Mouse (Mus musculus) urinary bladder, postnatal 14 days (tissue): ENCODE results near the gene Slc4a4.
"Not testable (repeated sequence)": the region's sequence is repeated elsewhere in the genome, so short reads cannot be mapped to it uniquely, and the experiment has no call there.

ENCODE experiments used
- DNase-seq: peaks from one replicate; pipeline ENCODE4 v3.0.0; 2021; ENCODE audit warnings: low spot score

Slc4a4 gene

DNA sequence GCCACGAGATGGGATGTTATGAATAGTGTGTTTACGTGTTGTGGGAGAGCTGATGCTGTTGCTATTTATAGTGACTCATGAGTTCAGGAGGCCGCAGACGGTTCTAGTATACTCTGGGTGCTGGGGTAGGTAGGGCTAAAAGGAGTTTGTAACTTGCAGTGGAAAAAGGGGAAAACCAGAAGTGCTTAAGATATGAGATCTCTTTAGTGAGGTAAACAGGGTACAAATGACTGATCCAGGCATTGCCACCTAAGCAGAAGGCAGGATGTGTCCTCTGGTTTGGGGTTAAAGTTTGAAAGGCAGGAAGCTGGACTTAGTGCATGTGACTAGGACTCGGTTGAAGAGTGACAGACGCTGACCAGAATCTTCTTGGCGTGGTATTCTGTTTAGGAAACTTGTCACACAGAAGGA, 74.7 kb downstream of the Slc4a4 start:
- no peak for DNase-seq

DNA sequence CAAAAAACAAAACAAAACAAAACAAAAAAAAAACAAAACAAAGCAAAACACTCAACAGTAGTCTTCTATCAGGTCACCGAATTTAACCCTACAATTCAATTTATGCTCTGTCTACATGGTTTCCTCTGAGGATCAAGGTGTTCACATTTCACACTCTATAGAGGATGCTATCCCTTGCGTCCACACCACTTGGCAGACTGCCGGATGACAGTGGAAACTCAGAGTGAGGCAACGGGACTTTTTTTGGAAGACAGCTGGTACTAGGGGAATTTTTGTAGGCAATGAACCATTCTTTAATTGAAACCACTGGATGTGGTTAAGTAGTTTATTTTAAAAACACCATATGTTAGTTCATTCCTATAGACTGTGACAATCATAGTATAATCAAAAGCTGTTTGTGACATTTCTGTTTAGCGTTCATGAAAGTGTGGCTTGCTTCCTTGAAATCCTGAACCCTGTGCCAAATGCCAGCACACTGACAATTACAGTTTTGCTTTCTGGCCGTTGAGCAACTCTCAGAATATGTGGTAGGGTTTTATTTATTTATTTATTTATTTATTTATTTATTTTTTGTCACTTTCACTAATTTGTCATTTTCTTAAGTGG, 78.2 kb downstream of the Slc4a4 start:
- no peak for DNase-seq

DNA sequence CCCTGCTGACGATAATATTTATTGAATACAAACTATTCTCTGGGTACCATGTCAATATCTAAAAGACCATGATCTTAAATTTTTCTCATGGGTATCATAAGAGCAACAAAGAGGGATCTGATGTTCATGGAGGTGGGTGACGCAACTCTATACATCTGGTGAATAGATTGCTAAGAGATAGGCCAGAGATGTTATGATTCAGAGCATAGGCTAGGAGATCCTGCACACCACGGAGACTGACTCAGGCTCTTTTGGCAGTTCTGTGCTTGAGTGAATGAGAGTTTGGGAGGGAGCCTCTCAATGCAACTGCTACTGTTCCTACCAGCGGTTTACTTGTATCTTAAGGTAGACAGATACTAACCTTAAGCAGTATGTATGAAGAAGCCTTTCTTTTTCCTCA, 79.9 kb downstream of the Slc4a4 start:
- DNase-seq: no peak

DNA sequence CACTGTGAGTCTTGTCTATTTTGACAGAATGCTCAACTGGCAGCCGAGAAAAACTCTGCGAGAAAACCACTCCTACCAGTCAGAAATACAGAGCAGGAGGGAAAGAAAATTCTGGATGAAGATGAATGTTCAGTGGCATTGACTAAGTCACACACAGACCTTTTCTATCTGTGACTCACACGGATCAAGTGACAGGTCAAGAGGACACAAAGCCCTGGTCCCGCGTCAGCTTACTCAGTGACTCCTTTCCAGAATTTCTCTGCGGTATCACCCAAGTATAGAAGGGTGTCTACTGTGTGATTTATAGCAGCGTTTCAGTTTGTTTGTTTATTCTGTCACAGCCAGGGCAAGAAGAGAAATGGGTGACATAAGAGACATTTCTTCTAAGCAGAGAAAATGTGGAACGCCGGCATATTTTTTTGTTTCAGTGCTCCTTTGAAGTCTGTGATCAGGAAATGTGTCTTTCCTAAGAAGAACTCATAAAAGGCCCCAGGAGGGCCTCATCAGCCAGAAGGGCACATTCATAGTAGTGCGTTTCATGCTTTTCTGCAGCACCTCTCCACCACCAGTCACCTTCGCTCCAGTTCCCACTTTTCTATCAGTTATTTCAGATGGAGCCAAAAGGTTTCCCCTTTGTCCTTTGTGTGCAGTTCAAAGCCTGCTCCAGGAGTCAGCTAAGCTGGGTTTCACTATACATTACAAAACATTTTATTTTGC, 82.5 kb downstream of the Slc4a4 start:
- no peak for DNase-seq

DNA sequence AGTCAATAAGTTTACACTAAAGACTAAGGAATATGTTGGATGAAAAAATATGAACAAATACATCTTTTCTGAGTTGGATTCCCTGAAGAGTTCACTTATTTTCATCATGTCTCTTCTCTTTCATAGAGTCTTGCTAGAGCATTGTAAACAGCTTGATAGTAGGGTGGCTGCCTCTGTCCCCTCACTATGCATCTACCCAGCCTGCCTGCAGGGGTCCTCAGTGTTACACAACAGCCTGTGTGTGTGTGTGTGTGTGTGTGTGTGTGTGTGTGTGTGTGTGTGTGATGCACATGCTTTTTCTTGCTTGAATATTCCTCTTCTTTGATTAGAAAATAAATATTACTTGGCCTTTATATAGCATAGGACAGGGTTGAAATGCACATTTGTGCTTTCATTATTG, 84.9 kb downstream of the Slc4a4 start:
- no peak for DNase-seq

DNA sequence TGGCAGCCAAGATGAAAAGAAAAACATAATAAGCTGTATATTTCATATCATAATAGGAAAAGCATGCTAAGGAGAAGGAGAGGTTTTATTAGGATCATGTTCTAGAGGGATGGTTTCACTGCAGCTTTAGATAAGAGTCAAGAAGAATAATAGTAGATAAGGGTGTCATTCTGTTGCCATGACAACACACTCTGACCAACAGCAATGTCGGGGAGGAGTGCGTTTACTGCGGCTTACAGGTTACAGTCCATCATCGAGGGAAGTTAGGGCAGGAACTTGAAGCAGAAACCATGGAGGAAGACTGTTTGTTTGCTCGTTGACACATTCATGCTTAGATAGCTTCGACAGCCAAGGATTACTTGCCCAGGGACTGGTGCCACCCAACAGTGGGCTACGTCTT, 85.7 kb downstream of the Slc4a4 start:
- DNase-seq: no peak

DNA sequence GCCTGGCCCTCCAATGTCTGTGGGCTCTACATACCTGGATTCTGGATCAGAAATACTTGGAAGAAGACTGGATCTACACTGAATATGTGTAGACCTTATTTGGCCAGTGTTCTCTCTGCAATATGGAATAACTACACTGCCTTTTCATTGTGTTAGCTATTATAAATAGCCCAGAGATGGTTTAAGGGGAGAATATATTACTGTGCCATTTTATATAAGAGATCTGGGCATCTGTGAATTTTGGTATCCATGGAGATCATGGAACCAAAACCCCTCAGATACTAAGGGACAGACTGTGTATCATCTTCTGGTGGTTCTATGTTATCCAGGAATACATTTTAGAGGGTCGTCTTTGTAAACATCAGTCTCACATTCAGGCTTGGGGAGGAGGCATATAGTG, 86.5 kb downstream of the Slc4a4 start:
- DNase-seq: no peak

DNA sequence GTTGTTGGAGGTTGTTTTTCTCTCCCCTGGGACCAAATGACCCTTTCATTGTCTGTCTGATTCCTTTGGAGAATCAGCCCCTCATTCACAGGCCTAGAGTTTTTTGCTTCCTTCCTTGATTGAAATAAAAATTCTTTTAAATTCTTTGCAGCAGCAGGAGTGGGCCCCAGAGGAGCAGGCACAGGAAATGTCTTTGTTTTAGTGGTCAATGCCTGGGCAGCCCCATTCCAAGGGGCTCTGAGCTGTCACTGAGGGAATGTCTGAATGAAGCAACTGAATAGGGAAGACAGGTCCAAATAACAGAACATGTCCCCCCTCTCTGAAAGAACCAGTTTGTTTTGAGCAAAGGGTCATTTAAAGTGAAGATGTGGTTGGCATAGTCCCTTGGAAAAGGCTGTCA, 89.1 kb downstream of the Slc4a4 start:
- DNase-seq: no peak

DNA sequence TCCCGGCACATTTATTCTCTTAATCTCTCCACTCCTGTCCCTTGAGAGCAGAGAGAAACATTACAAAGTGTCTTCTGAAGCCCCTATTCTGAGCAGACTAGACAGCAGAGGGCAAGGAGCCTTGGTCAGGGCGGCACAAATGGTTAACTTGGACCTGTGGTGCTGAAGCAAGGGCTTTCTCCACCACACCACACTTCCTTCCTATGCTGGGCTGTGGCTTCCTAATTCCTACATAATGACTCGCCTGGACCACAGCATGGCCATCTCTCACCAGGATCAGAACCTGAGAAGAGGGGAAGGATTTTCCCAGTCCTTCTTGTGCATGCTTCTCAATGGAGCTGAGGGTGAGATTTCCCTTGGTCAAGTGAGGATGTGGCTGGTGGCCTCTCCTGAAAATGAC, 89.8 kb downstream of the Slc4a4 start:
- DNase-seq: no peak

DNA sequence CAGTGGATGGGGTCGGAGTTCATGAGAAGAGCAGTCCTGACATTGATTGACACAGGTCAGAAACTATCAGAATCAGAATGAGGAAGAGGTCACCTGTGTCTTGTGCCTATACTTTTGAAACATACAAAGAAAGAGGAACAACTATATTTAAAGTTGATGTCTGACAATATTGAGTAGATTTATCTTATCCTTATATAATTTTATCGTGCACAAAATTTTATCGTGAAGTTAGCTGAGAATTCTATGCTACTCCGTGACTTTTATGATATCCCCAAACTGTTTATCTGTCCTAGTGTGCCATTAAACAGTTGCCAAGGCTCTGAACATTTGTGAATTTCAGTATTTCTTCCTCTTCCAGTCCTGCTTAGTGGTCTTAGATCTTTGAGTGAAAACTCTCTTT, 94.1 kb downstream of the Slc4a4 start:
- no peak for DNase-seq

DNA sequence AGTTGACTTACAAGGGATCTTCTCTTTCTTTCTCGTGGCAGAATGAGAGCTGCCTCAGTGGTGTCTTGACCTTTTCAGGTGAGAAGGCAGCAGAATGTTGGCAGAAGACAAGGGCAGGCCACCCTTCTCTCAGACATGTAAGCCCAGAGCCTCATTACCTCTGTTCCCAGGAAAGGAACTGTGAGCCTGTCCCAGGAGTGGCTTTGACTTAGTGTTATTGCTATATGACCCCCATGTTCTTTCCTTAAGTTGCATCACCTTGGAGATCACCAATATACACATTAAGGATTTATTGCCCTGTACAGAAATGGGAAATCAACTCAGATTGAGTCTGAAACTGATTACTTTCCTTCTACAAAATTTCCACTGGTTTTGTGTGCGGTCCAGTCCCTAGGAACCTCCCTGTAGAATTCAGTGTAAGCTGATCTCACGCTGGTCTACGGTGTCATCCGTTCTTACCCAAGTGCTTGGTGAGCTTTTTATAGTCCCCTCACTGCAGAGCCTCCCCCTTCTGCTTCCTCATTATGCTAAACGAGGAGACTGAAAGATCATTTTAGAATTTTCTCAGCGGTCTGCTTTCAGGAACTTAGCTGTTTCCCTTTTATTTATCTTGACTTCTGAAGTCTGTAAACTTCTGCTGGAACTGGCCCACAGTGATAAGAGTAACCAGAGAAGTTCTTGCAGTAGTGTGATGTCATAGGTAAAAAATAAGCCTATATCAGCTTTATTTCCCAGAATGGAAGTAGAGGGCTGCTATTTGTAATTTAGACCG, 94.8 kb downstream of the Slc4a4 start:
- DNase-seq: no peak

DNA sequence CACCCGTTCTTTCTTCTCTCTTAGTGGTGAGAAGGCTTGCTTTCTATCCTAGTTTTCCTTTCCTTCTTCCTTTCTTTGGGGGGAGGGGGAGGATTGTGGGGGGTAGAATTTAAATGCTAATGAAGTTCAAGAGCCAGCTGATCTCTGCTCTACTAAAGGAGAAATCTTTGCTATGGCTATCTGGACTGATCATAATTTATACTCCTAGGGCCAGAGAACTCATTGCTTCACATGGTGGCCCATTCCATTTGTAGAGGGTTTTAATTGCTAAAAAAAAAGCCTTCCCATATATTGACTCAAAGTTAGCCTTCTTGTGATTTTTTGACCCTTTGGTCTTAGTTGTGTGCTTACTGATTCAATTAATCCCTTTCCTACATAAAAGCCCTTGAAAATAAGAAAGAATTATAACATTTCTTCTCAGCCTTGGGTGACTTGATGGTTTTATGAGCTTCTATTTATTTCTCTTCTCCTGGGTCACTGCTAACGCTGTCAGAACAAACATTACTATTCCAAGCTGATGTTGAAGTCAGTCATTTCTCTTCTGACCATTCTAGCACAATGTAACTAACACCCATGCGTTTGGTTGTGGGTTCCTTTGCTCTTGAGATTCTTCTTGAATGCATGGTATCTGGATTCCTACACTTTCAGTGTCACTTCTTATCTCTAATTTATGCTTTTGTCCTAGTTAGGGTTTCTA, 95.6 kb downstream of the Slc4a4 start:
- DNase-seq: no peak

DNA sequence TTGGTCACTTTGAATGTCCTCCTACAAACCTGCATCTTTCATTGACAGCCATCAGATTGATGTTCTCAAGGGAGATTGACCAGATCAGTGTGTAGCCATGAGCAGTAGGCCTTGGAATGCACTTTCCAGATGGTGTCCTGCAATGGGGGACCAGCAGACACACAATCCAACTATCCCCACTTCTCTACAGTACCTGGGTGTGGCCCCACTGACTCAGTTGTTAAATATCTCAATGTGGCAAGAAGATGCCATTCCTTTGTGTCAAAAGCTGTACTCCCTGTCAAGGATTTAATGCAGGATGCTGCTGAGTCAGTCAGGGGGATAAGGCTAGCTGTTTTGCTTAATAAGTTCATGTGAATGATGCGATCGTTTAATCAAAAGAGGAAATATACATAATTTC, 96.6 kb downstream of the Slc4a4 start:
- DNase-seq: no peak

DNA sequence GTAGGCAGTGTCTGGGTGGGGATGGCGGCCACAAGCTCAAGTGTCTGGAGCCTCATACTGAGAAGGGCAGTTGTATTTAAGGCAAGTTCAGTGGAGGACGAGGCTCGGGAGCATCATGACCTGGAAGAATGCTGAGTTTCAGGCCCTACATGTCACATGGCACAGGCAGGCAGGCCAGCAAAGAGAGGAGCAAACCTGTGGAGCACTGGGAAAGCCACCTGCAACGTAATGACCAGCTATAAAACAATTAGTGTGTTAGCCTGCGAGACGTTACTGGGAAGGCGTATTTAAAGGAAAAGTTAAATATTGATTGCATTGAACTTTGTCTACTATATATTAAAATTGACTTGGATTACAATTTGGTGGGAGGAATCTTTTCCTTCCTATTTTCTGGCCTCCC, 97.0 kb downstream of the Slc4a4 start:
- DNase-seq: no peak

DNA sequence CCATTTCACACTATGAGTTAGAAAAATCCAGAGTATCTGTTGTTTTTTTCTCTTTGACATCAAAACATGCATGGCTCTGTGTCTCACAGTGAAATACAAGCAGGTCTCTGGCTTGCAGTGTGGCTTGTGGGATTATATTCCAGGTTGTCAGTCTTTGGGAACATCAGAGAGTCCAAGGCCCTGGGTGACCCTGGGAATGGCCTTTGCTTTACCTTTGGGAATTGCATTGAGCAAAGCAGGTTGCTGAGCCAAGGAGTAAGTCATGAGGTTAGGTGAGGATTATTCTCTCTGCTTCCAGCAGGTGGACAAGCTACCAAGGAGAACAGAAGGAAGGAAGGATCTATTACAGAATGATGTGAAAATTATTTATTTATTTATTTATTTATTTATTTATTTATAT, 102.4 kb downstream of the Slc4a4 start:
- no peak for DNase-seq

DNA sequence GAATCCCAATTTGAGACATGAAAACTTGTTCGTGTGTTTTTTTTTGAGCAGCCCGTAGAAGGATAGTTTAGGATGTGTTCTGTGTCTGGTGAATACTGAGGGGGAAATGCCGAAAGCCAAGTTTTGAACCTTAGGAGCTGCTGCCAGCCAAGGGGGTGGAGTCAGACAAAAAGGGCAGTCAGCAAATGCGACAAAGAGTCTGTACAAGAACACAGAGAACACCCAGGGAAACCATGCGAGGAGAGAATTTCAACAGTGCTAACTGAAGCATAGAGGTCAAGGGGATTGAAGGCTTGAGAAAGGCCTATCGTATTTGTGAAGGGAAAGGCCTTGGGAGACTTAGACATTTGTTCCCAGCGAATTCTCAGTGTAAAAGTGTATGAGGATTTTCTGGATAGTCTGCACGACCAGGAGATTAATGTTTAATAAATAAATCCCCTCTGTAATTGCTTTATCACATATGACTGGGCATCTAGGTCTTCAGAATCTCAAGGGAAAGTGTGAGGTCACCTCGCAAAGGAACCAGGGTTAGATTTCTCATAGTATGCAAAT, 103.7 kb downstream of the Slc4a4 start:
- no peak for DNase-seq

DNA sequence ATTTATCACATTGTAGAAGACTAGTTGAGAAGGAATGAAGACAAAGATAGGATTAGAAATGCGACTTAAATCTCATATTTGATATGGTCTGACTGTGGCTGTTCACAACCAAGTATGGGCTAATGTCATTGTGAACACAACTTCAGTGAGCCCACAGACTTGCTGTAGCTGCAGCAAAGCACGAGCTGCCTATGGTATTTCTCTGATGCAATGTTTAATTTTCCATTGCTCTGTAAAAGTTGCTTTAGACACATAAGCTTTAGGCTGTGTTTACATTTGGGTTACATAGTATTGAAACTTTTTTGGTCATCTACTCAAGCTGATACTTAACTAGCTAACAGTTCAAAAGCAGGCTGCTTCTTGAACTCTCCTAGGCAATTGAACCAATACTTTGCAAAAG, 104.7 kb downstream of the Slc4a4 start:
- not testable (repeated sequence) for DNase-seq

DNA sequence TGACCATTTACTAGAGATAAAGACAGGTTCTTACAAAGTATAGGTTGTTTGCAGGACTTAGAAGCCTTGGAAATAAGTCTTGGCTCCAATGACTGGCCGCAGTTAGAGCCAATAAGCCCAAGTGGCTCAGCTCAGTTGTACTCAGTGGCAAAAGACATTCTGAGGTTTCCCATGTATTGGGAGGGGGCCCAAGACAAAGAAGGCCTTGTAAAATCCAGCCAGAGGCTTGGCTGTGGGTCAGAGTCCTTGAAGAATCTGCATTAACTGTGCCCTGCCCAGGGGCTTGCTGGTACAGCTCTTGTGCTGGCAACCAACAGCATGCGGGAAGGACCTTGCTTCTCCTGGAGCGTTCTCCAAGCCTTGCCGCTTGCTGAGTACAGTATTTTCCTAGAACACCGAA, 107.9 kb downstream of the Slc4a4 start:
- no peak for DNase-seq

DNA sequence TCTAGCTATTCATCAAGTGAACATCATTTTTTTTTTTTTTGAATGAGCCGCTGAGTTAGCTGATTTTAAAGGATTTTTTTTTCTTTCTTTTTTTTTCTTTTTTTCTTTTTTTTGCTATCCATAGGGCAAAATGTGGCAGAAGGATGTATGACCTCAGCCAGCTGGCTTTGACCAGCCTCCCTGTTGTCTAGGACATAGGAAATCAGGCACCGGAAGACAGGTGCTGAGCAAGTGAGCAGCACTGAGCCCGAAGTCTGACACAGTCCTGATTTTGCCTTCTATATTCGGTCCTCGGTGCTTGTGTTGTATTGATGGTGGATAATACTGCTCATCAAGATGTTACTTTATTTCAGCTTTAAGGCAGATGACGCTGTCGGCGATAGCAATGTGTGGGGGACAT, 109.6 kb downstream of the Slc4a4 start:
- DNase-seq: no peak

DNA sequence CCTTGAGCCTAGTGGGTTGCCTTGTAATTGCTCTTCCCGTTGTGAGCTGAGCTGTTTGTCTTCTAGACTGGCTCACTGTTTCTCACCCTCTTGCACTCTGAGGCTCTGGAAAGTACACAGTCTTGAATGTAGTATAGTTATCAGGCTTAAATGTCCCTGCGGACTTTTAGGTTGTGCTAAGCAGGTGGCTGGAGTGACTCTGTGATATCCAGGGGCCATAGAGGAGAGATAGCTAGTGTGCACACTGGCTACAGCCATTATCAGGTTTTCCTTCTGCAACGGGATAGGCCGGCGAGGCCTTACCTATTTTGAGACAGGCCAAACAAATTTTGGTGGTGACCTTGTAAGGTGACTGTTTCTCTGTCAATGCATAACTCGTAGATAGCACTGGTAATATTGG, 110.7 kb downstream of the Slc4a4 start:
- DNase-seq: no peak

DNA sequence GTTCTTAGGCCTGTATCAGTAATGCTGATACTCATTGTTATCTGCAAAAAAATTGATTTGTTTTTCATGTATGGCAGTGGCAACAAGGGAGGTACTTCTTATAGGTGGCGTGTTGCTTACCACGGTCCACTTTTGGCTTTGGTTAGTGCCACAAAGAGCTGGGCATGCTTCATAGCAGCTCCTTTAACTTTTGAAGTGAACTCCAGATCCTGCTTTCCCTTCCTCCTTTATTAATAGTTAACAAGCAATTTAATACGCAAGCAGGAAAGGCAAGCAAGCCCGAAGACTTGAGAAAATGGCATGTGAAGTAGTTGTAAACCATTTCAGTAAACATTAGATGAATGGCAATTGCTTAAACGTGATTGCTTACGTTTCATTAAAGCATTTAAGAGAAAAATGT, 113.2 kb downstream of the Slc4a4 start:
- DNase-seq: no peak

DNA sequence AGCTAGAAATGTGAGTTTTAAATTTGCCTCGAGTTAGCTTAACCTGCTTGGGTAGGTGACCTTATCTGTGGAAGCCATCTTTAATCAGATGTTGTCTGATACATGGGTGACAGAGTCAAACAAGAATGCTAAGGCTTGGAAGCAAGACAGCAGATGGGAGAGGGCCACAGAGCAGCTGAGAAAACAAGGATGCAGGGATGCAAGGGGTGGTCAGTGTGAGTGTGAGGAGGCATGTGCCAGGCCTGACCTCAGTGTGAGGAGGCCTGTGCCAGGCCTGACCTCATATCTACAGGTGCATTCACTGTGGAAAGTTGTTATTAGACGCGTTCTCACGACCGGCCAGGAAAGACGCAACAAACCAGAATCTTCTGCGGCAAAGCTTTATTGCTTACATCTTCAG, 114.0 kb downstream of the Slc4a4 start:
- no peak for DNase-seq

DNA sequence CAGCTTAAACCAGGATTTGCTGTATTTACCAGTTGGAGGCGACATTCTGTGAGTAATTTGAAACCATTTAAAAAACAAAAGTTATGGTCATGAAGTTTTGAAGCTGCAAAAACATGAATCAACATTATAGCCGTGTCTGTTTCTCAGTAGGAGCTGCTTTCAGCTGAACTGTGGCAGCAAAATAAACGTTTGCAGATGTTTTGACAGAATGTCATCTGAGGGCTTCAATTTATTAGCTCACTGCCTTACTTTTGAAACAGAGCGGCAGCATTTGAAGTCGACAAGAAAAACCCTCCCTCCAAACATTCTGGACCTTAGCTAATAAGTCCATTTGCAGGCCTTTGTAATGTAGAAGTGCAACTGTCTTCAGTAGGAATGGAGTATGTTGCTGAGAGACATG, 123.5 kb downstream of the Slc4a4 start:
- no peak for DNase-seq
